Mouse (Mus musculus): ENCODE results near the gene Hpcal4.

Hpcal4 gene

DNA sequence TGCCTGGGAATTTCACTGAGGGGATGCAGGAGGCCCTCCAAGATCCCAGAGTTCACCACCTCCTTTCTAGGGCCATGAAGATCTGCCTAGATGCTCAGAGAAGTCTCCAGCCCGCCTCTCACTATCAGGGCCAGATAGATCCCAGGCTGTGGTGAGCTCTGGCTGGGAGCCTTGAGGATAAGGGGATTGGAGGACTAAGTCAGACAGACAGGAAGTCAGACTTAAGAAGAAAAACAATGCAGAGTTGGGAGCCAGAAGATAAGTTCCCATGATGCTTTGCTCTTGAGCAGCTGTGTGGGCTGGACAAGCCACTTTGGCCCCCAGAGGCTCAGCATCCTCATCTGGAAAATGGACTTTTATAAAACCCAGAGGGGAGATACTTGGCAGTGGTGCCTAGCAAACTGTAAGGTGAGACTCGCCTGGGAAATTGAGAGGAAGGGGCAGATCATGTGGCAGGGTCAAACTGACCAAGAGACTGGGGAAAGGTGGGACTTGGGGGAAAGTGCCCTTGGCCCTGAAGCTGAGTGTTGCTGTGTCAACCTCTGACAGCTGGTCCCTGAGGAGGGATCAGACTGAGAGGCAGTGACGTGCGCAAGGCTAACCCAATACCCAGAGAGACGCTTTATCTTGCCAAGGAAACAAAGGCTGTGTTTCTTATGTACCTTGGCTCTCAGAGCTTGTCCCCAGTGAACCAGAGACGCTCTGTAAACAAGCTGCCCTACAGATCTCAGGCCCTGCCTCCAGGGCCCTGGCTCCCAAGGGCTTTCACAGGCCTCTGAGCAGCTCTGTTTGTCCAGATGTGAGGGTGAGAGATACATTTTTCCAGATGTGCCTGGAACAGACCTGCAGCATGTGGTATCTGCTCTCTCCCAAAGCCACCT, 54.6 kb downstream of the Hpcal4 start:
- no peak for DNase-seq (ENCODE audit: low spot score in 2 of 2)

DNA sequence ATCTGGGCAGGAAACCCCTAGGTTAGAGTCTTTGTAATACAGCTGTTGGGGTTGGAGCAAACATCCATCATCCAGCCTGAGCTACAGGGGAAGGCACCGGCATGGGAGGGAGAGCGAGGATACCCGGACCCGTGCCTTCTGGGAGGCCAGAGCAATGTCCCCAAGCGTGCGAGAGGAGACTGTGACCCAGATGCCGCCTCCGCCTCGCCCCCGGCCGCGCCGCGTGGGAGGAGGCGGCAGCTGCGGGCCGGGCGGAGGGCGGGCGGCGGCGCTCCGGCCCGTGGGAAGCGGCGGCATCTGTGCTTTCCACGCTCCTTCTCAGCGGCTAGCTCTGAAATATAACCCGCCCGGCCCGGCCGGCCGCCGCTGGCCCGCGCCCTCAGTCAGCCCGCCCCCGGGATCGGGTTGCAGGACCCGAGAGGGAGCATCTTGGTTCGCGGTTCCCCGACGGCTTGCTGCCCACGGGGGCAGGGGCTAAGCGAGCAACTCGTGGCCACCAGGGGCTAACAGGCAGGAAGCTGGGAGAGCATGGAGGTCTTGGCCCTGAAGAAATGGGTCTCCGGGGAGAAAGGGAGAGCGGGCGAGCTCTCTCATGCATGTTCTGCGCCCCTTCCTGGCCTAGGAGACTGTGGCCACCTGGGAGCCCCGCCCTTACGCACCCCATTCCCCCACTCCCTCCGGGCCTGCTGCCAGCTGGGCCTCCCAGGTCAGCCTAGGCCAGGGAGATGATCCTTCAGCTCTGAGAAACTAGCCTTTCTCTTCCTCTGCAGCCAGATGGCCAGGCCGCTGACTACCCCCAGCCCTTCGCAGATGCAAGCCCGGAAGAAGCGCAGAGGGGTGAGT, 56.6 kb downstream of the Hpcal4 start:
- DNase-seq (ENCODE audit: low spot score in 2 of 2), result peak; percentile 72 to 73

Data from urinary bladder, postnatal 4 days (tissue).